Mouse (Mus musculus): ENCODE data around the gene Lce1a1.

GRCm38 (mm10) chr3:92621560-92621959 lies 26.5 kb downstream of the Lce1a1 start, which contains the start of gene Lce6a:
- TF ChIP-seq CTCF (conservative IDR thresholded peaks at IDR 0.05 in 1 of 2, IDR thresholded peaks at IDR 0.05 in 1 of 2; ENCODE audit: low read depth in 2 of 2, low read length in 2 of 2), result no peak
- TF ChIP-seq JUND (conservative IDR thresholded peaks at IDR 0.05; ENCODE audit: low read depth, low read length), result no peak

Measured in CH12.LX (cell line).